Mouse (Mus musculus) thymus, postnatal 36 days (tissue): ENCODE results near the gene Il1rl2.
"Not testable (repeated sequence)": the region's sequence is repeated elsewhere in the genome, so short reads cannot be mapped to it uniquely, and the experiment has no call there.

Experiments
- DNase-seq, 2 experiments: peaks; one replicate each; pipeline ENCODE4 v3.0.0; 2022; ENCODE audit warnings: mixed read lengths in 2 of 2

The Il1rl2 gene

GRCm38 (mm10) chr1:40324457-40324856 lies at the start of gene Il1rl2:
Gene Il1rl2 (plus strand): TSS chr1:40324610.
- peak; percentile 36 to 49 for DNase-seq

- no peak for DNase-seq
Observed at GRCm38 (mm10) chr1:40275285-40276013, 49.0 kb upstream of the Il1rl2 start.

GRCm38 (mm10) chr1:40277944-40278343 lies 46.5 kb upstream of the Il1rl2 start:
- DNase-seq: no peak

- no peak for DNase-seq
Observed at GRCm38 (mm10) chr1:40278720-40279119, 45.7 kb upstream of the Il1rl2 start.

- no peak for DNase-seq
Observed at GRCm38 (mm10) chr1:40279182-40279743, 45.1 kb upstream of the Il1rl2 start.

- no peak for DNase-seq
Observed at GRCm38 (mm10) chr1:40281950-40282349, 42.5 kb upstream of the Il1rl2 start.

- no peak for DNase-seq
Observed at GRCm38 (mm10) chr1:40282394-40282793, 42.0 kb upstream of the Il1rl2 start.

- no peak for DNase-seq
Observed at GRCm38 (mm10) chr1:40283995-40284394, 40.4 kb upstream of the Il1rl2 start.

GRCm38 (mm10) chr1:40290489-40291255 lies 33.7 kb upstream of the Il1rl2 start:
- DNase-seq: no peak

GRCm38 (mm10) chr1:40292231-40292630 lies 32.2 kb upstream of the Il1rl2 start:
- no peak for DNase-seq

GRCm38 (mm10) chr1:40293891-40294290 lies 30.5 kb upstream of the Il1rl2 start:
- DNase-seq: no peak

GRCm38 (mm10) chr1:40294824-40295223 lies 29.6 kb upstream of the Il1rl2 start:
- DNase-seq: no peak

- no peak for DNase-seq
Observed at GRCm38 (mm10) chr1:40298053-40298452, 26.4 kb upstream of the Il1rl2 start.

GRCm38 (mm10) chr1:40303179-40303866 lies 21.1 kb upstream of the Il1rl2 start:
- DNase-seq: no peak

- DNase-seq: not testable (repeated sequence)
Observed at GRCm38 (mm10) chr1:40304321-40304720, 20.1 kb upstream of the Il1rl2 start.

- no peak for DNase-seq
Observed at GRCm38 (mm10) chr1:40306111-40306510, 18.3 kb upstream of the Il1rl2 start.

GRCm38 (mm10) chr1:40311123-40311522 lies 13.3 kb upstream of the Il1rl2 start:
- DNase-seq: no peak

GRCm38 (mm10) chr1:40311625-40312024 lies 12.8 kb upstream of the Il1rl2 start:
- no peak for DNase-seq

- no peak for DNase-seq
Observed at GRCm38 (mm10) chr1:40314016-40314415, 10.4 kb upstream of the Il1rl2 start.

- no peak for DNase-seq
Observed at GRCm38 (mm10) chr1:40317657-40318056, 6.8 kb upstream of the Il1rl2 start.

GRCm38 (mm10) chr1:40321824-40322223 lies 2.6 kb upstream of the Il1rl2 start:
- no peak for DNase-seq

GRCm38 (mm10) chr1:40322543-40322942 lies 1.9 kb upstream of the Il1rl2 start:
- no peak for DNase-seq
